Mouse (Mus musculus) cerebellum, adult 9-11 months (tissue): Measurements from ENCODE around the gene Srd5a3.
"Not testable (repeated sequence)": the region's sequence is repeated elsewhere in the genome, so short reads cannot be mapped to it uniquely, and the experiment has no call there.

Experiments used
- DNase-seq: peaks from one replicate; pipeline ENCODE4 v3.0.0; 2022

Srd5a3 gene

GRCm38 (mm10) chr5:76139808-76140729 is at the start of gene Srd5a3:
Gene Srd5a3, plus strand, starts transcription at chr5:76140271.
- DNase-seq, result peak; percentile 87

- DNase-seq, result not testable (repeated sequence)
Observed at GRCm38 (mm10) chr5:76103809-76104208, 36.3 kb upstream of the Srd5a3 start.

- DNase-seq, result no peak
Observed at GRCm38 (mm10) chr5:76107306-76107705, 32.8 kb upstream of the Srd5a3 start.

DNA sequence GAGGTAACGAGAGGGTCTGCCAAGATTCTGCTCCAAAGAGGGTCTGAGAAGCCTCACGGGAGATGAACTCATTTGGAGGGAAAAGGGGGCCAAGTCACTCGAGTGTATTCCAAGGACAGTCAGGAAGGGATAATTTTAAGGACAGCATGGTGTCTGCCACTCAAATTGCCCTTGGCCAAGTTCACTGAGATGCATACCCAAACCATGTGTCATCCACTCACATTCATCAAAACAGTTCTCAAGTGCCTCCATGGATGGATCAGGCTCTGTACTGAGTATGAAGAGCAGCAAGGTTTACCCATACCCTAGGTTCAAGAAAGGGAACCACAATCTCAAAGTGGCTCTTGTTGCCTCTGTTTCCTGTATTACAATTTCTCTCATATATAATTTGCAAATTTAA is 31.6 kb upstream of the Srd5a3 start:
- no peak for DNase-seq

GRCm38 (mm10) chr5:76111173-76111572 is 28.9 kb upstream of the Srd5a3 start:
- no peak for DNase-seq

DNA sequence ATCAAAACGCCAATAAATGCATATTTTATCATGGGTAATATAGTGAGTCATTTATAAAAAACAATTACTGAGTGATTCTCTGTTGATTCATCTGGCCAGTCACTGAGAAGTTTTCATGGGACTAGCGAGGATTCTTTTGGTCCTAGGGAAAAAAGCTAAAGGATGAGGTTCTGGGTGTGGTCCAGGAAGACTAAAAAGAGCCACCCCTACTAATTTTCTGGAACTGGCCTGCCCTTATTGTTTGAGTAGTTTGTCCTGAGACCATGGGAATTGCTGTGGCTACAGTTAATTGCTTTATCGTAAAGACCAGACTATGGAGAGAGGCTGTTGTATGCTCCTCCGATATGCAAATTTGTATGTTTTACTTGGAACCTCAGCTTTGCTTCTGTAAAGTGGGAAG is 28.1 kb upstream of the Srd5a3 start:
- DNase-seq, result no peak

GRCm38 (mm10) chr5:76115436-76116041 is 24.5 kb upstream of the Srd5a3 start:
- DNase-seq, result peak; percentile 75

DNA sequence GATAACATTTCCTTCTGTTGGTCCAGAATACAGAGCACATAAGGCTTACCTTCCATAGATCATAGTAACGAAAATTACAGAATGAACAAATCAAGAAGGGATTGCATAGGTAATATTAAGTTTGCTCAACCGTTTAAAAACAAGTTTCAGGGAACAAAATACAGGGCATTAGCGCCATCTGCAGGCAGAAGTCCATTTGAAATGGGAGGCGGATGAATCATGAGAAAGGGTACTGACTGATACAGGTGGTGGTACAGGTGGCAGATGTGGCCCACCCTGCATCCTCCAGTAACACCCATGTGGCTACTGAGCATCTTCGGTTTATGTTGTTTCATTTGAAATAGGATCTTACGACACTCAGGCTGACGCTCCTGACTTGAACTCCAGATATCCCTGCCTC is 21.6 kb upstream of the Srd5a3 start:
- DNase-seq, result no peak

DNA sequence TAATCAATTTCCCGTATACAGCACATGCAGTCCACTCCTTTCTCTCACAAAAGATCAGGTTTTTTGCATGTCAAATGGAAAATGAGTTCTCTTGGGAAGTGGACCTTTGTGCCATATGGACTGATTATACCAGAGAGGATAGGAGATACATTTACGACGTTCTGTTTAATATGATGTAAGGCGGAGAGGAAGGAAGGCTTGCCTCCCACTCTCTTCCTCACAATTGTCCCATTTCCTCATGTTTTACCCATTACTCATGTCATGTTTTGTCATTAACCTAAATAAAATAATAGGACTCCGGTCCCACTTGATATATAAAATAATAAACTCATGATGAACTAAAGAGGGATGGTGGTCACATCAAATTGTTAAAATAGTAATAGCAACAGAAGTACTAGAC is 19.4 kb upstream of the Srd5a3 start:
- DNase-seq, result no peak

DNA sequence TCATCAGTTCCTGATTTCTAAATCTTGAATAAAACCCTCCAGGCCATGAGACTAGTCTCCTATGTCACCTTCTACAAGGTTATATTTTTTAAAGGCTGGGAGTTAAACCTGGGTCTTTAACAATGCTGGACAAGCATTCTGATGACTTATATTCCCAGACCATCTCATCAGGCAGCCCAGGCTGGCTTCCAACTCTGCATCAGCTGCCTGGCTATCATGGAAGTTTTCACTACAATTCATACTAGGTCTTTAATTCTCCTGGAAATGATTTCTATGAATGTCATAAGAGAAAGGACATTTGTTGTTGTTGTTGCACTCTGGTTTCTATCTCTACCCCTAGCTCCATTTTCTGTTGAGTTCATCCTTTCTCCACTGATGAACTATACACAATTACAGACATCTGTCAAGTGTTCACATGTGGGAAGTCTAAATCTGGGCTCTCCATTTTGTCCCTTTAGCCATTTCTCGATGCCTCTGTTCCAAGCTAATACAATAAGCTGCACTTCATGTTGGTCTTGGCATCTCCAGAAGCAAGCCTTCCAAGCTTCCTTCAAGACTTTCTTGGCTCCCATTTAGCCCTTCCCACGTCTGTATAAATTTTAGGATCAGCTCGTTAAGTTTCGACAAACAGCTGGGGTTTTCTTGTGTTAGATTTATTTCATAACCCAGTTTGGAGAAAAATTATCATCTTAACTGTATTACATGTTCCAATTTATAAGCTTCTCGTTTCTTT is 12.3 kb upstream of the Srd5a3 start:
- DNase-seq, result no peak

GRCm38 (mm10) chr5:76130292-76130691 is 9.8 kb upstream of the Srd5a3 start:
- DNase-seq, result no peak

- no peak for DNase-seq
Observed at GRCm38 (mm10) chr5:76131990-76132389, 8.1 kb upstream of the Srd5a3 start.

DNA sequence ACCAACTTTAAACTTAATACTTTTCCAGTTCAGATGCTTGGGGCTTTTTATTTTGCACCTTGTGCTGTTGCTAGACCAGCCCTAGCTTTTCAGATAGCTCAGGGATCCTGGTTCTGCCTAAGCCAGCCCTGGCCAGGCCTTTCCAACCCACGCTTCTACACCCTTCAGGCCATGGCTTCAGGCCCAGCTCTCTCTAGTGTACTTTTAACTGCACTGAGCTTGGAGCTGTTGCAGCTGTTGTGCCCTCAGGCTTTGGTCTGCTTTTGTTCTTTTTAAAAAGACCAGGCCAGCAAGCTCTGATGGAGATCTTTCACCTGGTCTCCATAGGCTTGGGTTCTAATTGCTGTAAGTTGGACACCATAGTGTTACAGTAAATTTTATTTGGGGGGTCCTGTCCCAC is 4.4 kb upstream of the Srd5a3 start:
- DNase-seq, result no peak

GRCm38 (mm10) chr5:76136271-76136670 is 3.8 kb upstream of the Srd5a3 start:
- no peak for DNase-seq

- DNase-seq, result no peak
Observed at GRCm38 (mm10) chr5:76137586-76137985, 2.5 kb upstream of the Srd5a3 start.

GRCm38 (mm10) chr5:76138071-76138470 is 2.0 kb upstream of the Srd5a3 start:
- no peak for DNase-seq

DNA sequence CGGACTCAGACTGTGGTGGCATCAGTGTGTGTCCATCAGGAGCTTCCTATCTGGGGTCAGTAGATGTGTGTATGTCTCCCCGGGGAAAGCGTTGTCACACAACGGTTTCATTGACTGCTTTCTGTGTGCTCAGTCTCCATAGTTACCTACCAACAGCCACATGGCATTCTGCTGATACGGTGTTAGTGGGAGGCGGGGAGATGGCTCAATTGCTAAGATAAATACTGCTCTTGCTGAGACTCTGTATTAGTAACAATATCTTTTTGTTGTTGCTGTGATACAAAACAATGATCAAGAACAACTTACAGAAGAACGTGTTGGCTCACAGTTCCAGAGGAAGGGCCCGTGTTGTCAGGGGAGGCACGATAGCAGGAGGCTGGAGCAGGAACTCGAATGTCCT is 1.6 kb upstream of the Srd5a3 start:
- no peak for DNase-seq

- DNase-seq, result peak; percentile 42
Observed at GRCm38 (mm10) chr5:76139171-76139671, 850 bp upstream of the Srd5a3 start.

GRCm38 (mm10) chr5:76140730-76141066 is 627 bp downstream of the Srd5a3 start:
- no peak for DNase-seq

- DNase-seq, result no peak
Observed at GRCm38 (mm10) chr5:76143356-76143755, 3.3 kb downstream of the Srd5a3 start.

DNA sequence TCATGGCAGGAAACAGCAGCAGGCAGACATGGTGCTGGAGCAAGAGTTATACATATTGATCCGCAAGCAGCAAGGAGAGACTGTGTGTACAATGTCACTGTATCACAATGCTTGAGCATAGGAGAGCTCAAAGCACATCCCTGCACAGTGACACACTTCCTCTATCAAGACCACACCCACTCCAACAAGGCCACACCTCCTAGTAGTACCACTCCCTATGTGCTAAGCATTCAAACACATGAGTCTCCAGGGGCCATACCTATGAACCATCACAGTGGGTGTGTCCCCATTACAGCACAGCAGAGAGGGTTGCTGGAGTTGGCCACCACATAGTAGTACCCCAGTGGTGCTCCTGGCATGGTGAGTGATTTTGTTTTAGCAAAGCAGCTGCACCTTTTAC is 6.3 kb downstream of the Srd5a3 start:
- DNase-seq, result no peak

DNA sequence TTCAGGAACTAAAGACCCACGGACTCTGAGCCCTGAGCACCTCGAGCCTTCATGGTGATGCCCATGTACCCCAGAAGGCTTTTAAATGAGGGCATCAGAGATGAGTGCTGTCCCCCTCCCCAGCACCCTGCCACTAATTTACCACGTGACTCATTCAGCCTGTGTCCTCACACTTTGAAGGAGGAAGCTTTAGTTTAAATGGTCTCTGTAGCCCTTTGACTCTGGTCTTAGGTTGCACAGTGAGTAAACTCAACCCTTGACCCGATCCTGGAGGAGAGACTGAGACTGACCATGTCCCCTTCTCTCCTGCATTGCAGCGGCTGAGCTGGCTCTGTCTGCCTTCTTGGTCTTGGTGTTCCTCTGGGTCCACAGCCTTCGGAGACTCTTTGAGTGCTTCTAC is 9.4 kb downstream of the Srd5a3 start:
- no peak for DNase-seq

GRCm38 (mm10) chr5:76152956-76153355 is 12.9 kb downstream of the Srd5a3 start:
- no peak for DNase-seq

DNA sequence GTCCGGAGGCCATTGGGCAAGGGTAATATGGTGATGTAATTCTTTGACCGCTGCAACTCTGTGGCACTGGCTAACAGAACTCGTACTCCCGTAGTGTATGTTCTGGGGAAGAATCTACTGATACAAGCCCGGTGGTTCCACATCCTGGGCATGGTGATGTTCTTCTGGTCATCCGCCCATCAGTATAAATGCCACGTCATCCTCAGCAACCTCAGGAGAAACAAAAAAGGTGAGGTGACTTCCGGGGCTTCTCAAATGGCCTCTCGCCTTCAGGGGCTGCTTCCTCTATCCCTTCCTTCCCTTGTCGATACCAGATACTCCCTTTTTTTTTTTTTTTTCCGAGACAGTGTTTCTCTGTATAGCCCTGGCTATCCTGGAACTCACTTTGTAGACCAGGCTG is 13.4 kb downstream of the Srd5a3 start:
- DNase-seq, result no peak
